Mouse (Mus musculus) Muller cell, postnatal 12 days (primary cell): Measurements from ENCODE around the gene Plekhg4.
A peak's percentile ranks its signal among the peaks of the same experiment; 100 is the strongest.

ENCODE experiments used
- DNase-seq: peaks from one replicate; pipeline ENCODE4 v3.0.0-alpha.2; 2015; ENCODE audit errors: inconsistent ontology term

Plekhg4 gene

GRCm38 (mm10) chr8:105349096-105349771 lies 23.8 kb upstream of the Plekhg4 start:
- peak; percentile 60 for DNase-seq

- DNase-seq = no peak
These were observed 22.9 kb upstream of the Plekhg4 start for GRCm38 (mm10) chr8:105350186-105350585.

GRCm38 (mm10) chr8:105353583-105354135 lies 19.4 kb upstream of the Plekhg4 start:
- DNase-seq = no peak

- DNase-seq = no peak
These were observed 18.5 kb upstream of the Plekhg4 start for GRCm38 (mm10) chr8:105354549-105354948.

- no peak for DNase-seq
These were observed 17.7 kb upstream of the Plekhg4 start for GRCm38 (mm10) chr8:105355179-105356024.

GRCm38 (mm10) chr8:105356681-105357080 lies 16.4 kb upstream of the Plekhg4 start:
- DNase-seq = no peak

- no peak for DNase-seq
These were observed 13.9 kb upstream of the Plekhg4 start for GRCm38 (mm10) chr8:105359208-105359607.

GRCm38 (mm10) chr8:105359646-105360045 lies 13.4 kb upstream of the Plekhg4 start:
- DNase-seq = peak; percentile 49

DNA sequence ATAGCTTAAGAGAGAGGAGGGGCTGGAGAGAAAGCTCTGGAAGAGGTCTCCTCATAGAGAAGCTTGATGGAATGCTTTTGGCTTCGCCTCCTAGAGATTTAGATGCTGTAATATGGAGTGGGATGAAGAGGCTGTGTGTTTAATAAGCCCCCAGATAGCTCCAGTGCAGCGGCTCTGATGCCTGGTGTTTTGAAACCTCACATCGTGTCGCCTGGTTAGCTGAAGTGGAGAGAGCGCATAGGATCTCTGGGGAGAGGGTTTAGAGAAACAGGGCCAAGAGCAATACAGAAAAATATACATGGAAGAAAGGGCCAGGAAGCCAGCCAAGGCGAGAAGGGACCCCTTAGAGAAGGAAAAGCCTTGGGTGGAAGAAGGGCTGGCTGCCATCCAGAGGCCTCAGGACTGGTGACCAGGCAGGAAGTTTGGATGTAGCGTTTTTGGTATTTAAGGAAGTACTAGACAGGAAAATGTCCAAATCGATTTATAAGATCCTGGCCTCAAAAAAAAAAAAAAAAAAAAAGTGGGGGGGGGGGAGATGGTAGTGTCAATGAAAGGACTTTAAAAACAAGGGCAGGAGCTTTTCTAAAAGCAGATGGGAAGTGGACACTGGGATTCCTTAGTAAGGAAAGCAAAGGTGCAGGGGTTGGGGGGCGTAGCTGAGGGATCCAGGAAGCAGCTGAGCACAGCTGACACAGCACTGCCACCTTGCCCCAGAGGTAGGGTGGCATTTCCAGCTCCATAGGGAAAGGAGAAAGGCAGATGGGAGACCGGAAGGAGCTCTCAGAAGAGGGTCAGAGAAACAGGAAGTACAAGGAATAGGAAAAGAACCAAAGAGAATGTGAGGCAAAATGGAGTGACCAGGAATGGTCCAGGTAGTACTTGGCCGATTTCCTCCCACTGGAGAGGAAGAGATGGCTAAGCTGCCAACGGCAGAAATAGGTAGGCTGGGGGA lies 11.0 kb upstream of the Plekhg4 start:
- no peak for DNase-seq

DNA sequence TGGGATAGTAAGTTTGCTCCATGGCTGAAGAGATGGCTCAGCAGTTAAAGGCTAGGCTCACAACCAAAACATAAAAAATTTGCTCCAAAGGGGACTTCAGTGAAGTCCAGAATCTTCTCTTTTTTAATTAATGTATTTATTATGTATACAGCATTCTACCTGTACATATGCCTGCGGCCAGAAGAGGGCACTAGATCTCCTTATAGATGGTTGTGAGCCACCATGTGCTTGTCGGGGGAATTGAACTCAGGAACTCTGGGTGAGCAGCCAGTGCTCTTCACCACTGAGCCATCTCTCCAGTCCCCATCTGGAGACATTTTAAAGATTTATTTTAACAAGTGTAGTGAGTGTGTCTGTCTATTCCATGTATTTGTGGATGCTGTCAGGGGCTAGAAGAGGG lies 6.0 kb upstream of the Plekhg4 start:
- no peak for DNase-seq

- DNase-seq = peak; percentile 85
These were observed 601 bp upstream of the Plekhg4 start for GRCm38 (mm10) chr8:105372473-105372872.

- DNase-seq = no peak
These were observed 1.5 kb downstream of the Plekhg4 start for GRCm38 (mm10) chr8:105374513-105374966.

- peak; percentile 71 for DNase-seq
These were observed 5.6 kb downstream of the Plekhg4 start for GRCm38 (mm10) chr8:105378673-105379072.

DNA sequence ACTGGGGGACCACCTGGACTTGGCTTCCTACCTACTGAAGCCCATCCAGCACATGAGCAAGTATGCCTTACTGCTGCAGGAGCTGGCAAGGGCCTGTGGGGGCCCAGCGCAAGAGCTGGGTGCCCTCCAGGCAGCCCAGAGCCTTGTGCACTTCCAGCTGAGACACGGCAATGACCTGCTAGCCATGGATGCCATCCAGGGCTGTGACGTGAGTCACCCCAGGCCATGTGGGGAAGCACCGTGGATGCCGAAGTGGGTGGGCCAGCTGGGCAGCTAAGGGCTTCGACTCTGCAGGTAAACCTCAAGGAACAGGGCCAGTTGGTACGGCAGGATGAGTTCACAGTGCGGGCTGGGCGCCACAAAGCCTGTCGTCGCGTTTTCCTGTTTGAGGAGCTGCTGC lies 7.2 kb downstream of the Plekhg4 start:
- DNase-seq = no peak

DNA sequence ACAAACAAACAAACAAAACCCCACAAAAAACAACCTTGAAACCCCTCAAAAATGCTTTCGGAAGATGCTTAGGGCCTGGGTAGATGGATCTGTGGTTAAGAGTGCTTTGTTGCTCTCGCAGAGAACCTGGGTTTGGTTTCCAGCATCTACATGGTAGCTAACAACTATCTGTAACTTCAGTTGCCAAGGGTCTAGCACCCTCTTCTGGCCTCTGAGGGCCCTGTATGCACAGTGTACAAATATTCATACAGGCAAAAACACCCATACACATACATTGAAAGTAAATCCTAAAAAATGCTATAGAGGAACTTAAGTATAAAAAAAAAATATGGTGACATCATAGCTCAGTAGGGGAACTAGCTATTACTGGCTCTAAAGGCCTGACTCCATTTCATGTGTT lies 11.0 kb downstream of the Plekhg4 start:
- no peak for DNase-seq

- DNase-seq = peak; percentile 92
These were observed 14.1 kb downstream of the Plekhg4 start for GRCm38 (mm10) chr8:105387151-105387550.

GRCm38 (mm10) chr8:105389096-105389495 lies 16.0 kb downstream of the Plekhg4 start:
- DNase-seq = no peak

- DNase-seq = no peak
These were observed 20.2 kb downstream of the Plekhg4 start for GRCm38 (mm10) chr8:105393089-105393787.

DNA sequence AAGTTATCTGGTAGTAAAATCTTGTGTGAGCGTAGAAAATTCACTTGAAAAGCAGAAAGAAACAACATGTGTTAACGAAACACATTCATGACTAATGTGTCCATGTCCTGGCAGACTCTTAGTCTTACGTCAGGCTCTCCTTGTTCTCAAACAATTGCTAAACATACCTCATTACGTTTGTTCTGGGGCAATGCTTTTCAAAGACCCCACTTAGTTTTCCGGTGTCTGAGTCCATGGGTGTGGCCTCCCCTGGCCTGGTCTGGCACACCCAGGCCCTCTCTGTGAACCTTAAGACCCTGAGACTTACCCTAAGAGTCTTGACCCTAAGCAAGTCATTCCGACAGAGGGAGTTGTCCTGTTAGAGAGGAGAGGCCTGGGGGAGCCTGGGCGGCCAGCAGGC lies 20.8 kb downstream of the Plekhg4 start:
- no peak for DNase-seq

DNA sequence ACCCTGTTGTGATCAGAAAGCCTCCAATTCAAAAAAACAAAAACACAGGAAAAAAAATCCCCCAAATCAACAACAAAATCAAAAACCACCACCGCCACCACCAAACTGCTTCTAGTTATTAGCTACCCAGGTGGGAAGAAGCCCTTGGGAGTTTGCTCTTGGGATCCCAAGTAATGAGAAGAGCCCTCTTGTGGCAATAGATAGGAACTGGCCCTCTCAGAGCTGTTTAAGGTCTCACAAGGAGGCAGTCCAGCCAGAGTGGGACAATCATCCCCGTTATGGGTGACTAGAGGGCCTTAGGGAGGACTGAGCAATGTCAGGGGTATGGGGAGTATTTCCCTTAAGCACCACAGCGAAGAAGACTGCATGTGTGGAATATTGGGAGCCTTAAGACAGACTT lies 24.7 kb downstream of the Plekhg4 start:
- DNase-seq = peak; percentile 39

- DNase-seq = no peak
These were observed 26.9 kb downstream of the Plekhg4 start for GRCm38 (mm10) chr8:105400016-105400415.
